10 mouse cellular contexts compared by ENCODE assay signal in genomic region chr7:142458026-142458425, GRCm38 (mm10). TPM values are rescaled to one million over a fixed set of nuclear protein-coding genes. Genes with fewer than 3 reads are reported as not detected.
DNase-seq lines count a peak whose midpoint lies in the region; ATAC-seq and TF ChIP-seq lines count a peak whose summit lies in the region.
"Had no signal": no experiment of that assay in that cellular context is flagged by ENCODE, and none has a peak within 500 bp of the region (broad histone marks: within the 10 kb centered on the region; RNA-seq: fewer than 3 reads in every experiment).

No protein-coding gene starts in this region.

- H3K4me2 ChIP-seq in heart, embryonic 16.5 days (ENCODE audit: low read depth, low read length) = no peak overlapping the region
- no peak overlapping the region for H3K4me2 ChIP-seq in liver, embryonic 15.5 days
- H3K4me2 ChIP-seq in stomach, embryonic 14.5 days (replicated peaks; ENCODE audit: low read depth, low read length) = no peak overlapping the region

- no peak overlapping the region for H3K4me3 ChIP-seq in heart, adult 2 months
- no peak overlapping the region for H3K4me3 ChIP-seq in cortical plate, adult 2 months (ENCODE audit: insufficient read depth, low read length)
- H3K4me3 ChIP-seq in heart, embryonic 16.5 days (ENCODE audit: low read length) = no peak overlapping the region
- H3K4me3 ChIP-seq in liver, embryonic 15.5 days (replicated peaks) = no peak overlapping the region
- no peak overlapping the region for H3K4me3 ChIP-seq in stomach, embryonic 14.5 days (ENCODE audit: low read depth, low read length)

- peaks cover 6% of the 10 kb centered on the region for H3K36me3 ChIP-seq in heart, adult 2 months (ENCODE audit: control insufficient read depth, insufficient read depth, low read length)
- no peaks in the 10 kb centered on the region for H3K36me3 ChIP-seq in heart, embryonic 16.5 days (ENCODE audit: control insufficient read depth, insufficient read depth)
- H3K36me3 ChIP-seq in liver, embryonic 15.5 days (replicated peaks) = no peaks in the 10 kb centered on the region
- no peaks in the 10 kb centered on the region for H3K36me3 ChIP-seq in stomach, embryonic 14.5 days (ENCODE audit: control insufficient read depth, insufficient read depth, low read length)

- no peak for TF ChIP-seq EP300 in heart, adult 2 months (IDR thresholded peaks at IDR 0.05; ENCODE audit: insufficient read depth, low read depth, low read length)

- H3K9me3 ChIP-seq in heart, embryonic 16.5 days (replicated peaks; ENCODE audit: control insufficient read depth, low read length) = no peaks in the 10 kb centered on the region
- no peaks in the 10 kb centered on the region for H3K9me3 ChIP-seq in liver, embryonic 15.5 days (replicated peaks)
- no peaks in the 10 kb centered on the region for H3K9me3 ChIP-seq in stomach, embryonic 14.5 days (ENCODE audit: control insufficient read depth, low read depth, low read length)

- H3K27ac ChIP-seq in heart, adult 2 months = peak overlapping the region; percentile 65
- H3K27ac ChIP-seq in cortical plate, adult 2 months (ENCODE audit: insufficient read depth, low read length) = 0 out of 2 replicates have a peak overlapping the region, but pooled peaks have one; percentile 18
- H3K27ac ChIP-seq in heart, embryonic 16.5 days (ENCODE audit: low read length) = peak overlapping the region; percentile 95
- H3K27ac ChIP-seq in liver, embryonic 15.5 days (replicated peaks) = 0 out of 2 replicates have a peak overlapping the region, but pooled peaks have one; percentile 16
- peak overlapping the region; percentile 97 for H3K27ac ChIP-seq in stomach, embryonic 14.5 days (ENCODE audit: low read length)

- no peak for TF ChIP-seq POLR2A in heart, adult 2 months (IDR thresholded peaks at IDR 0.05; ENCODE audit: insufficient read depth, low read depth, low read length)
- TF ChIP-seq POLR2A in cortical plate, adult 2 months (IDR thresholded peaks at IDR 0.05; ENCODE audit: extremely low read depth, insufficient read depth, low read length) = no peak

- H3K9ac ChIP-seq in heart, adult 2 months (ENCODE audit: low read depth, low read length) = no peak overlapping the region
- peak overlapping the region; percentile 55 for H3K9ac ChIP-seq in heart, embryonic 16.5 days (ENCODE audit: low read length)
- no peak overlapping the region for H3K9ac ChIP-seq in liver, embryonic 15.5 days
- no peak overlapping the region for H3K9ac ChIP-seq in stomach, embryonic 14.5 days (replicated peaks; ENCODE audit: low read depth, low read length)

- H3K27me3 ChIP-seq in heart, adult 2 months (ENCODE audit: control insufficient read depth, insufficient read depth, low read length) = no peaks in the 10 kb centered on the region
- H3K27me3 ChIP-seq in heart, embryonic 16.5 days (ENCODE audit: control insufficient read depth, insufficient read depth, low read length) = no peaks in the 10 kb centered on the region
- H3K27me3 ChIP-seq in liver, embryonic 15.5 days = no peaks in the 10 kb centered on the region
- H3K27me3 ChIP-seq in stomach, embryonic 14.5 days (ENCODE audit: control insufficient read depth, insufficient read depth, low read length) = no peaks in the 10 kb centered on the region

- DNase-seq in heart, adult 2 months = peak in 1 of 2 experiments; percentile 17
- no peak for DNase-seq in heart, adult 9 months (ENCODE audit: low spot score in 2 of 2)
- DNase-seq in left cerebral cortex, adult 18-20 months (ENCODE audit: low spot score in 2 of 2) = no peak
- no peak for DNase-seq in frontal cortex, postnatal 36 days (ENCODE audit: low spot score in 2 of 2)

- H3K4me1 ChIP-seq in heart, adult 2 months (ENCODE audit: control insufficient read depth, insufficient read depth, low read length) = peaks cover 18% of the 10 kb centered on the region
- peaks cover 3% of the 10 kb centered on the region; the same call in 1 of the 2 replicates for H3K4me1 ChIP-seq in cortical plate, adult 2 months (ENCODE audit: control insufficient read depth, insufficient read depth, low read length)
- H3K4me1 ChIP-seq in heart, embryonic 16.5 days (ENCODE audit: control insufficient read depth, insufficient read depth, low read length) = peaks cover 78% of the 10 kb centered on the region
- peaks cover 4% of the 10 kb centered on the region; the same call in 1 of the 2 replicates for H3K4me1 ChIP-seq in liver, embryonic 15.5 days (replicated peaks)
- H3K4me1 ChIP-seq in stomach, embryonic 14.5 days (ENCODE audit: control insufficient read depth, insufficient read depth, low read length) = peaks cover 41% of the 10 kb centered on the region

- ATAC-seq in heart, embryonic 16.5 days (replicated peaks; ENCODE audit: extremely low read depth, insufficient read depth, low FRiP score) = peak; percentile 8; the same call in 1 of the 2 replicates
- no peak for ATAC-seq in liver, embryonic 15.5 days (ENCODE audit: insufficient read depth)
- peak; percentile 83 for ATAC-seq in stomach, embryonic 14.5 days (ENCODE audit: insufficient number of reproducible peaks, insufficient read depth, low FRiP score, low read depth)

- H3K79me2 ChIP-seq in heart, adult 2 months (replicated peaks; ENCODE audit: control insufficient read depth, insufficient read depth, low read length) = no peaks in the 10 kb centered on the region

- WGBS in heart, adult 2 months = 20% methylated on average over 2 of the region's 2 CpGs
- WGBS in heart, embryonic 16.5 days = 5% methylated on average over 2 of the region's 2 CpGs
- 22% methylated on average over 2 of the region's 2 CpGs for WGBS in liver, embryonic 15.5 days (ENCODE audit: insufficient replicate concordance)
- 15% methylated on average over 2 of the region's 2 CpGs for whole genome bisulfite sequencing in stomach, embryonic 14.5 days

- no peak for TF ChIP-seq CTCF in heart, adult 2 months (IDR thresholded peaks at IDR 0.05)
- TF ChIP-seq CTCF in cortical plate, adult 2 months (IDR thresholded peaks at IDR 0.05; ENCODE audit: extremely low read depth, insufficient read depth, low read length) = no peak

- intact Hi-C loops in heart, adult 2 months (cut with DNase I) = no loop called here

RNA-seq across cellular contexts. Expression of gene Lsp1, which starts 2.6 kb away (rescaled TPM):
- total RNA-seq in heart, adult 2 months (2021) = 10 to 100 TPM; 28.4 to 35.0 TPM
- 96.6 and 107 TPM in 2 replicates for polyA plus RNA-seq in heart, adult 2 months (2012; rRNA removed)
- 10.2 and 12.2 TPM in 2 replicates for polyA plus RNA-seq in cortical plate, adult 2 months (2012; rRNA removed)
- polyA plus RNA-seq in heart, embryonic 16.5 days (2015; fragmentation: Nextera tagmentation; extraction: Ambion mirVana) = 73.5 and 83.5 TPM in 2 replicates
- 24.5 and 27.8 TPM in 2 replicates for polyA plus RNA-seq in liver, embryonic 15.5 days (2015; fragmentation: Nextera tagmentation; extraction: Ambion mirVana)
- polyA plus RNA-seq in stomach, embryonic 14.5 days (2014; fragmentation: Nextera tagmentation; extraction: Ambion mirVana) = 194 and 211 TPM in 2 replicates
- 1 to 10 TPM; 4.2 to 5.7 TPM for total RNA-seq in left cerebral cortex, adult 18-20 months (2021)

RNA-seq across cellular contexts. Expression of gene Tnni2, which starts 16.4 kb away (rescaled TPM):
- 1 to 10 TPM; 2.7 to 3.0 TPM for total RNA-seq in heart, adult 2 months (2021)
- polyA plus RNA-seq in heart, adult 2 months (2012; rRNA removed) = 5.9 and 7.5 TPM in 2 replicates
- 0.86 and 1.4 TPM in 2 replicates for polyA plus RNA-seq in cortical plate, adult 2 months (2012; rRNA removed)
- polyA plus RNA-seq in heart, embryonic 16.5 days (2015; fragmentation: Nextera tagmentation; extraction: Ambion mirVana) = 14.1 and 27.0 TPM in 2 replicates
- polyA plus RNA-seq in liver, embryonic 15.5 days (2015; fragmentation: Nextera tagmentation; extraction: Ambion mirVana) = 17.6 and 29.3 TPM in 2 replicates
- polyA plus RNA-seq in stomach, embryonic 14.5 days (2014; fragmentation: Nextera tagmentation; extraction: Ambion mirVana) = 4.6 and 5.8 TPM in 2 replicates
- under 1 TPM in 1 of 2 experiments, not detected in 1; 0.44 TPM for total RNA-seq in left cerebral cortex, adult 18-20 months (2021)
- polyA plus RNA-seq: testis, adult 2 months had no signal

RNA-seq across cellular contexts. Expression of gene Syt8, which starts 23.4 kb away (rescaled TPM):
- total RNA-seq in heart, adult 2 months (2021) = not detected
- polyA plus RNA-seq in heart, adult 2 months (2012; rRNA removed) = not detected in 2 replicates
- polyA plus RNA-seq in cortical plate, adult 2 months (2012; rRNA removed) = not detected in 2 replicates
- polyA plus RNA-seq in heart, embryonic 16.5 days (2015; fragmentation: Nextera tagmentation; extraction: Ambion mirVana) = 0.17 and 0.32 TPM in 2 replicates
- 0.13 TPM in 1 of 2 replicates, not detected in the other for polyA plus RNA-seq in liver, embryonic 15.5 days (2015; fragmentation: Nextera tagmentation; extraction: Ambion mirVana)
- 4.8 and 6.6 TPM in 2 replicates for polyA plus RNA-seq in stomach, embryonic 14.5 days (2014; fragmentation: Nextera tagmentation; extraction: Ambion mirVana)
- total RNA-seq in left cerebral cortex, adult 18-20 months (2021) = not detected
- total RNA-seq: heart, postnatal 36 days had no signal

RNA-seq across cellular contexts. Expression of gene Tnnt3, which starts 40.6 kb away (rescaled TPM):
- 1 to 10 TPM; 1.1 to 1.3 TPM for total RNA-seq in heart, adult 2 months (2021)
- 1.8 TPM in 1 of 2 replicates, not detected in the other for polyA plus RNA-seq in heart, adult 2 months (2012; rRNA removed)
- 0.19 and 0.40 TPM in 2 replicates for polyA plus RNA-seq in cortical plate, adult 2 months (2012; rRNA removed)
- polyA plus RNA-seq in heart, embryonic 16.5 days (2015; fragmentation: Nextera tagmentation; extraction: Ambion mirVana) = 5.3 and 17.1 TPM in 2 replicates
- polyA plus RNA-seq in liver, embryonic 15.5 days (2015; fragmentation: Nextera tagmentation; extraction: Ambion mirVana) = 14.3 and 24.5 TPM in 2 replicates
- 2.2 and 2.6 TPM in 2 replicates for polyA plus RNA-seq in stomach, embryonic 14.5 days (2014; fragmentation: Nextera tagmentation; extraction: Ambion mirVana)
- total RNA-seq in left cerebral cortex, adult 18-20 months (2021) = not detected
- polyA plus RNA-seq: testis, adult 2 months had no signal

Comparison
In these comparisons a context has a peak if more than half of its experiments do, and no peak if none do; other contexts are left out.
1. H3K27ac ChIP-seq: peak in every context shown above with its lines; median percentile 97 in stomach, embryonic 14.5 days; 95 in heart, embryonic 16.5 days; 65 in heart, adult 2 months; 18 in cortical plate, adult 2 months; 16 in liver, embryonic 15.5 days.